Mouse (Mus musculus): ENCODE data around the gene Fibp. TPM values are rescaled to one million over a fixed set of nuclear protein-coding genes. Genes with fewer than 3 reads are reported as not detected.

Fibp gene
- total and polyA plus RNA-seq, 3 experiments: 47.1 to 88.3 (median 52.9) TPM

DNA sequence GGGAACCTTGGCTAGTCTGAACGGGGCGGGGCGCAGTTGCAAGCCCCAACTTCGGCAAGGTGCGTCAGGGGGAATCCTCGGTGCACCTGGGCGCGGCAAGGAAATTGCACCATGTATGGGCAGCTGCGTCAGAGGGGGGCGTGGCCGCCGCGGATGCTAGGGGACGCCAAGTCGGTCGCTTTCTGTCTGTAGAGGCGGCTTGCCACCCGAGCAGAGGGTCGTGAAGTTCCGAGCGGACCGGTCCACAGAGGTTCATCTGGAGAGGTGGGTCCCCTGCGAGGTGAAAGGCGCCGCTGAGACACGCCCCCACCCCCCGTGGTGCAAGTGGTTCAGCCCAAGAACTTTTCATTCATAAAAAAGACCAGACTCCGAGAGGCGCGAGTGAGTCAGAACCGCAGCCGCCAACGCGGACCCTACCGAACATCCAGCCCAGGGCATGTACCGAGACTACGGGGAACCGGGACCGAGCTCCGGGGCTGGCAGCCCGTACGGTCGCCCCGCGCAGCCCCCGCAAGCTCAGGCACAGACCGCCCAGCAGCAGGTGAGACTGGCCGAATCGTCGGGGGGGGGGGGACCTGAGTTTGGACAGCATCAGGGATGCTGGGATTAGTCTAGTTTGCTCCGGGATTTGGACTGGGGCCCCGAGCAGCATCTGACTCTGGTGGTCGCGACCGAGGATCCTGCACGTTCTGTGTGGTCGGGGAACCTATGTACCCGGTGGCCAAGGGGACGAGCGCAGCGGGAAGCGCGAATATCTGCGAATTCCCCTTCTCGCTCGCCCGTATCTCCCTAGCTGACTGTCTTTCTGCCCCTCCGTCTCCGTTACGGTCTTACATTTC lies 12.7 kb upstream of the Fibp start, which contains the start of gene Fosl1:
TSS of gene Fosl1 (plus strand) at position 33 of the 839 bp plus-strand sequence.
- TF ChIP-seq EP300 (IDR thresholded peaks at IDR 0.05; ENCODE audit: insufficient read depth, low read depth, low read length): no peak
- no peak for TF ChIP-seq CTCF (IDR thresholded peaks at IDR 0.05)
- no peak for TF ChIP-seq POLR2A (IDR thresholded peaks at IDR 0.05; ENCODE audit: insufficient read depth, low read depth, low read length)

DNA sequence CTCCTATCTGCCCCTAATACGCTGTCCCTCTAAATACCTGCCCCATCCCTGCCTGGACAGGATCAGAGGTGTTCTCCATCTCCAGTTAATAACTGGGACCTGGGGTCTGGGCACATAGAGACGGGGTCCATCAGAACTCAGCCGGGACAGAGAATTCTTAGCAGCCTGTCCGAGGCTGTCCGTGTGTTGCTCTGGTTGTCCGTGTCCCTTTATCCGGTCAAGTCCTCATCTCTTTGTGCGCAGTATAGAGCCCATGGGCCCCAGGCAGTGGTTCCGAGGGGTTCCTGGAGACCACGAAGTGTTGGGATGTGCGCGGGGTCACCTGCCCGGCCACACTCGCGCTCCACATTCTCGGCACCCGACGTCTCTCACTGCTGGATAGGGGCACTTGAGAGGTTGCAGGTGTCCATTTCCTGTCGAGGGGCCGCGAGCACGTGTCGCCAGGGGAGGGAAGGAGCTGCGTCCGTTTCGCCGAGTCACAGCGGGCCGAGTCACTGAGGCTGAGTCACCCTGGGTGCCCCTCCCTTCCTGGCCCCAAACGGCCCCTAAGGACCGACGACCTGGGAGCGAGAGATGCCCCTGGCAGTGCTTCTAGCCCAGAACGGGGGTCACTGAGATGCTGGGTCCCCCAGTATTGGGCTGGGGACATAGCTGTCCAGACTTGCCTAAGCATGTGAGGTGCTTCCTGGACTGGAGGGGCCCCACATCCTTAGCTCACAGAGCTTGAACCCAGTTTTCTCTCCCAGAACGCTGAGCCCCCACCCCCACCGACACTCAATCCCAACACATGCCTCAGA lies 11.9 kb upstream of the Fibp start:
- Histone ChIP-seq H3K4me1 (ENCODE audit: control insufficient read depth, insufficient read depth, low read length) (peaks cover 2% of the 10 kb centered on the region), H3K27ac (no peak overlapping the region), H3K9ac (ENCODE audit: low read depth, low read length) (no peak overlapping the region), H3K4me3 (peak overlapping the region; percentile 54; the same call in 1 of the 2 replicates), H3K27me3 (ENCODE audit: control insufficient read depth, insufficient read depth, low read length) (peaks cover 6% of the 10 kb centered on the region; the same call in 1 of the 2 replicates), H3K36me3 (ENCODE audit: control insufficient read depth, insufficient read depth, low read length) (no peaks in the 10 kb centered on the region), H3K79me2 (replicated peaks; ENCODE audit: control insufficient read depth, insufficient read depth, low read length) (no peaks in the 10 kb centered on the region)
- DNase-seq: peak; percentile 40 to 50
- no peak for TF ChIP-seq CTCF (IDR thresholded peaks at IDR 0.05)
- TF ChIP-seq POLR2A (IDR thresholded peaks at IDR 0.05; ENCODE audit: insufficient read depth, low read depth, low read length): no peak
- no peak for TF ChIP-seq EP300 (IDR thresholded peaks at IDR 0.05; ENCODE audit: insufficient read depth, low read depth, low read length)
- intact Hi-C loops (cut with DNase I): no loop called here
- WGBS: 5% methylated on average over 36 of the region's 36 CpGs

More for the DNA sequence above, 12.7 kb upstream of the Fibp start, which contains the start of gene Fosl1:
- Histone ChIP-seq H3K27ac (no peak within 1 kb of the TSS), H3K79me2 (replicated peaks; ENCODE audit: control insufficient read depth, insufficient read depth, low read length) (no peaks in the 10 kb centered on the region), H3K4me3 (peak within 1 kb of the TSS; percentile 54), H3K36me3 (ENCODE audit: control insufficient read depth, insufficient read depth, low read length) (no peaks in the 10 kb centered on the region), H3K27me3 (ENCODE audit: control insufficient read depth, insufficient read depth, low read length) (peaks cover 6% of the 10 kb centered on the region; the same call in 1 of the 2 replicates), H3K9ac (ENCODE audit: low read depth, low read length) (peak within 1 kb of the TSS; percentile 37), H3K4me1 (ENCODE audit: control insufficient read depth, insufficient read depth, low read length) (peaks cover 2% of the 10 kb centered on the region)
- intact Hi-C loops (cut with DNase I): no loop called here
- DNase-seq: peak; percentile 74 to 80
- 1% methylated on average over 69 of the region's 70 CpGs for WGBS

GRCm38 (mm10) chr19:5449673-5450072 lies 10.7 kb upstream of the Fibp start:
- no peak for DNase-seq
- no peak for TF ChIP-seq POLR2A (IDR thresholded peaks at IDR 0.05; ENCODE audit: insufficient read depth, low read depth, low read length)
- H3K79me2 ChIP-seq (replicated peaks; ENCODE audit: control insufficient read depth, insufficient read depth, low read length): no peaks in the 10 kb centered on the region
- H3K4me1 ChIP-seq (ENCODE audit: control insufficient read depth, insufficient read depth, low read length): peaks cover 2% of the 10 kb centered on the region
- H3K4me3 ChIP-seq: no peak overlapping the region
- no peak overlapping the region for H3K9ac ChIP-seq (ENCODE audit: low read depth, low read length)
- peaks cover 6% of the 10 kb centered on the region; the same call in 1 of the 2 replicates for H3K27me3 ChIP-seq (ENCODE audit: control insufficient read depth, insufficient read depth, low read length)
- peaks cover 5% of the 10 kb centered on the region; the same call in 1 of the 2 replicates for H3K36me3 ChIP-seq (ENCODE audit: control insufficient read depth, insufficient read depth, low read length)
- H3K27ac ChIP-seq: no peak overlapping the region
- intact Hi-C loops (cut with DNase I): no loop called here
- 74% methylated on average over 3 of the region's 3 CpGs for WGBS

GRCm38 (mm10) chr19:5451766-5452165 lies 8.6 kb upstream of the Fibp start:
- WGBS: 53% methylated on average over 6 of the region's 6 CpGs
- no peak for DNase-seq
- Histone ChIP-seq H3K79me2 (replicated peaks; ENCODE audit: control insufficient read depth, insufficient read depth, low read length) (peaks cover 6% of the 10 kb centered on the region), H3K27ac (no peak overlapping the region), H3K4me3 (no peak overlapping the region), H3K4me1 (ENCODE audit: control insufficient read depth, insufficient read depth, low read length) (peaks cover 4% of the 10 kb centered on the region), H3K36me3 (ENCODE audit: control insufficient read depth, insufficient read depth, low read length) (peaks cover 12% of the 10 kb centered on the region), H3K9ac (ENCODE audit: low read depth, low read length) (no peak overlapping the region), H3K27me3 (ENCODE audit: control insufficient read depth, insufficient read depth, low read length) (peaks cover 6% of the 10 kb centered on the region; the same call in 1 of the 2 replicates)
- intact Hi-C loops (cut with DNase I): no loop called here
- TF ChIP-seq POLR2A (IDR thresholded peaks at IDR 0.05; ENCODE audit: insufficient read depth, low read depth, low read length): 0 out of 2 replicates have a peak, but pooled peaks have one; percentile 35
- TF ChIP-seq CTCF (IDR thresholded peaks at IDR 0.05): no peak

DNA sequence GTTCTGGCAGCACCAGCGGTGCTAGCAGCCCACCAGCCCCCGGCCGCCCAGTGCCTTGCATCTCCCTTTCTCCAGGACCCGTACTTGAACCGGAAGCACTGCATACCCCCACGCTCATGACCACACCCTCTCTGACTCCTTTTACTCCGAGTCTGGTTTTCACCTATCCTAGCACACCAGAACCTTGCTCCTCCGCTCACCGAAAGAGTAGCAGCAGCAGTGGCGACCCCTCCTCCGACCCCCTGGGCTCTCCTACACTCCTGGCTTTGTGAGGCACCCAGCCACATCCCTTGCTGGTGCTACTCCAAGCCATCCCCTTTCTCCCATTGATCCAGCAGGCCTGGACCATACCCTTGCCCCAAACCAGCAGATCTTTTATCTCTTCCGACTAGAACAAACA lies 5.4 kb upstream of the Fibp start:
- intact Hi-C loops (cut with DNase I): loop anchor here (2.0 kb wide), 1 partner anchor 22 kb away; no protein-coding TSS in a partner anchor
- H3K27ac ChIP-seq: peak overlapping the region; percentile 99
- H3K4me3 ChIP-seq: peak overlapping the region; percentile 64

More for the DNA sequence above, 5.4 kb upstream of the Fibp start:
- Histone ChIP-seq H3K9ac (ENCODE audit: low read depth, low read length) (peak overlapping the region; percentile 7; the same call in 1 of the 2 replicates), H3K36me3 (ENCODE audit: control insufficient read depth, insufficient read depth, low read length) (peaks cover 12% of the 10 kb centered on the region), H3K4me1 (ENCODE audit: control insufficient read depth, insufficient read depth, low read length) (peaks cover 6% of the 10 kb centered on the region), H3K79me2 (replicated peaks; ENCODE audit: control insufficient read depth, insufficient read depth, low read length) (peaks cover 6% of the 10 kb centered on the region), H3K27me3 (ENCODE audit: control insufficient read depth, insufficient read depth, low read length) (no peaks in the 10 kb centered on the region)
- TF ChIP-seq EP300 (IDR thresholded peaks at IDR 0.05; ENCODE audit: insufficient read depth, low read depth, low read length) (no peak), POLR2A (IDR thresholded peaks at IDR 0.05; ENCODE audit: insufficient read depth, low read depth, low read length) (no peak), CTCF (IDR thresholded peaks at IDR 0.05) (no peak)
- no peak for DNase-seq
- 65% methylated on average over 12 of the region's 12 CpGs for WGBS

Measured in heart, adult 2 months (tissue).